Mouse (Mus musculus) neural tube, embryonic 12.5 days (tissue): ENCODE results near the gene Wfdc21. TPM values are rescaled to one million over a fixed set of nuclear protein-coding genes. Genes with fewer than 3 reads are reported as not detected.

ENCODE experiments used
- ATAC-seq: fragments of 200-750 bp; cut with Nextera tagmentation; 2 replicates; pipeline ENCODE4 v1.8.0; 2017; ENCODE audit warnings: low read depth, mild to moderate bottlenecking, moderate TSS enrichment, moderate library complexity; ENCODE audit not compliant: low FRiP score
- H3K27ac ChIP-seq: fragments of 300-500 bp; sonication (generic); 2 replicates; pipeline ENCODE4 v1.5.1; 2016
- H3K27me3 ChIP-seq: fragments of 300-500 bp; sonication (generic); replicated peaks from 2 replicates; pipeline ENCODE4 v1.6.1; 2016; ENCODE audit warnings: mild to moderate bottlenecking
- H3K36me3 ChIP-seq: fragments of 300-500 bp; sonication (generic); 2 replicates; pipeline ENCODE4 v1.6.1; 2016; ENCODE audit warnings: mild to moderate bottlenecking
- H3K4me1 ChIP-seq: fragments of 300-500 bp; sonication (generic); 2 replicates; pipeline ENCODE4 v1.6.1; 2016
- H3K4me2 ChIP-seq: fragments of 300-500 bp; sonication (generic); replicated peaks from 2 replicates; pipeline ENCODE4 v1.6.1; 2016; ENCODE audit warnings: mild to moderate bottlenecking
- H3K4me3 ChIP-seq: fragments of 300-500 bp; sonication (generic); 2 replicates; pipeline ENCODE4 v1.5.1; 2016
- H3K9ac ChIP-seq: fragments of 300-500 bp; sonication (generic); 2 replicates; pipeline ENCODE4 v1.6.1; 2016; ENCODE audit warnings: mild to moderate bottlenecking
- H3K9me3 ChIP-seq: fragments of 300-500 bp; sonication (generic); 2 replicates; pipeline ENCODE4 v1.6.1; 2016; ENCODE audit warnings: mild to moderate bottlenecking
- WGBS: fragments of 180-500 bp; shearing (Covaris S2); methylation state at CpG from one replicate; pipeline ENCODE4 v1.1.7; 2016; 5-methylcytosine and 5-hydroxymethylcytosine counted together
- polyA plus RNA-seq: library from polyadenylated mRNA; unstranded; fragments of >200 nt; fragmentation: Nextera tagmentation; extraction: Ambion mirVana; gene quantifications from 2 replicates; pipeline ENCODE4 v1.2.1, GENCODE M21; 2016

Wfdc21 gene
- polyA plus RNA-seq, 1 experiment from 2014 or later, result not detected

DNA sequence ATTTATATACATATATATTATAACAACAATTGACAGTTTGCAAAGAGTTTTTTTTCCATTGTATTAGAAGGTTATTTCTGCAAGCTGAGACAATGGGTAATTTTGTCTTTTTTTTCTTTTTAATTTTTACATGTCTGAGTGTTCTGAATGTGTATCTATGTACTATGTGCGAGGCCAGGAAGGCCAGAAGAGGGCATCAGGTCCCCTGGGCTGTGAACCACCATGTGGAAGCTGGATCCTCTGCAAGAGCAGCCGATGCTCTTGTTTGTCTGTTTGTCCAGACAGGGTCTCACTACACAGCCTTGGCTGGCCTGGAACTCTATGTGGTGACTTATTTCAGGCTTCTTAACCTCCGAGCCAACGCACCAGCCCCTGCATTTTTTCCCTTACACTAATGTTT lies 44.4 kb downstream of the Wfdc21 start:
- no peaks in the 10 kb centered on the region for H3K4me1 ChIP-seq
- no peak for ATAC-seq
- H3K27me3 ChIP-seq, result no peaks in the 10 kb centered on the region
- 81% methylated on average over 4 of the region's 4 CpGs for WGBS
- H3K36me3 ChIP-seq, result 0 out of 2 replicates have a peak, but pooled peaks cover 5% of the 10 kb centered on the region
- no peak overlapping the region for H3K4me3 ChIP-seq
- H3K9ac ChIP-seq, result no peak overlapping the region
- no peak overlapping the region for H3K4me2 ChIP-seq
- H3K9me3 ChIP-seq, result no peaks in the 10 kb centered on the region
- H3K27ac ChIP-seq, result no peak overlapping the region

DNA sequence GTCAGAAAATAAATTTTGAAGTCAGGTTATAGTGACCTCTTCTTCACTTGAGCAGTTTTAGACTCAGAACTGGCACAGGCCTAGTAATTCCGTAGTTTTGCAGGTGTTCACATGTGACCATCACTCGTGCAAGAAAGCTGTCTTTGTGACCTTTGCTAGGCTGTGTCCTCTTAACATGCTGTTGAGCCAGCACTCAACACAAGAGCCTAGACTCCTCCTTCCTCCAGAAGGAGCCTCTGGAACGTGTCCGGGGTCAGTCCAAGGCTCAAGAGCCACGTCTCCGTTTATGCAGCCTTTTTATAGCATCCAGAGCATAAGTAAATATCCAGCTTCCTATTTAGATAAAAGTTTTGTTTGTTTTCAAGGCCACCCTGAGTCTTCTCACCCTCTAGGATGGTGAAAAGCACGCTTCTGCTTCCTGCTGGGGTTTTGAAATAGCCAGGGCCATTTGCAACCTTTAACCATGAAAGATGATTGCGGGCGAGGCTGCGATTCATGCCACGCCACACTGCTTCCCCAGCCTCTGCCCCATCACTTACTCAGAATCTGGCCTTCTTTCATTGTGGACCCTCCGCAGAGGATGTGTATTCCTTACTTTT lies 45.7 kb downstream of the Wfdc21 start:
- no peak for ATAC-seq
- H3K4me1 ChIP-seq, result no peaks in the 10 kb centered on the region

DNA sequence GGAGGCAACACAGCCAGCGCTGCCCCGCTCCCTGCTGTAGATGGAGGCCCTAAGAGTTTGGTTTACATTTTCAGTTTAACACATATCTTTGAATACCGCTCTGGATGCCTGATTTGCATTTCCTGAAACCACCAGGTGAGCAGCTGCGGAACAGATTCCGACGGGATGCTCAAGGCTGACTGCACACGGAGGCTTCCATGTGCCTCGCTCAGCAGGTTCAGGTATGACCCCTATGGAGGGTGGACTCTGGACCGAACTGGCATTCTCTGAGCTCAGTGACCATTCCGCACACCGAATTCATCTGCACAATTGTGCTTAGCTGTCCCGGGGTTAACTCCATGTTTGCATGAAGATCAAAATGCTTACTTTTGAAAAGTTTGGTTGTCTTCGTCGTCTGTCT lies 46.5 kb downstream of the Wfdc21 start:
- H3K9me3 ChIP-seq, result no peaks in the 10 kb centered on the region
- no peaks in the 10 kb centered on the region for H3K36me3 ChIP-seq
- H3K4me2 ChIP-seq, result no peak overlapping the region
- ATAC-seq, result no peak
- no peak overlapping the region for H3K4me3 ChIP-seq
- no peaks in the 10 kb centered on the region for H3K4me1 ChIP-seq
- no peaks in the 10 kb centered on the region for H3K27me3 ChIP-seq
- H3K9ac ChIP-seq, result no peak overlapping the region
- H3K27ac ChIP-seq, result no peak overlapping the region
- whole genome bisulfite sequencing, result 86% methylated on average over 14 of the region's 14 CpGs

More for the DNA sequence above, 45.7 kb downstream of the Wfdc21 start:
- Histone ChIP-seq H3K4me2 (no peak overlapping the region), H3K9me3 (no peaks in the 10 kb centered on the region), H3K4me3 (no peak overlapping the region), H3K27ac (no peak overlapping the region), H3K27me3 (no peaks in the 10 kb centered on the region), H3K9ac (no peak overlapping the region), H3K36me3 (no peaks in the 10 kb centered on the region)
- WGBS, result 84% methylated on average over 12 of the region's 12 CpGs

DNA sequence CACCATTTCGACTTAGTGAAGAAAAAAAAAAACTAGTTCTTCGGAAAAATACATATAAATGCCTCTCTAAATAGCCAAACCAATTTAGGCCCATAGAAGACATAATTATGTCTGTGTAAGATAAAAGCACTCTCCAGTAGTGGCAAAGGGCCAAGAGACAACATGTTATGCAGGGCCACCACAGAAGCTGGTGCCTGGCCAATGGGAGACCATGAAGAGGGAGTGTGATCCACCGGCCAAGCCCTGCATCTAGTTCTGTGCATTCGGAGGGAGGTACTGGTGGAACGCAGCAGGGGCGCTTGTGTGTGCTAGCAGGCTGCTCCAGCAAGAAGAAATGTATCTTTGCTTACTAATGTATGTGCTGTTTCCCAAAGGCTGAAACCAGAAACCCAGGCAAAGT lies 49.4 kb downstream of the Wfdc21 start:
- Histone ChIP-seq H3K27ac (no peak overlapping the region), H3K4me3 (no peak overlapping the region), H3K4me2 (no peak overlapping the region), H3K36me3 (no peaks in the 10 kb centered on the region), H3K4me1 (no peaks in the 10 kb centered on the region), H3K9ac (no peak overlapping the region), H3K9me3 (no peaks in the 10 kb centered on the region), H3K27me3 (0 out of 2 replicates have a peak, but pooled peaks cover 3% of the 10 kb centered on the region)
- ATAC-seq, result no peak
- 83% methylated on average over 6 of the region's 6 CpGs for WGBS

DNA sequence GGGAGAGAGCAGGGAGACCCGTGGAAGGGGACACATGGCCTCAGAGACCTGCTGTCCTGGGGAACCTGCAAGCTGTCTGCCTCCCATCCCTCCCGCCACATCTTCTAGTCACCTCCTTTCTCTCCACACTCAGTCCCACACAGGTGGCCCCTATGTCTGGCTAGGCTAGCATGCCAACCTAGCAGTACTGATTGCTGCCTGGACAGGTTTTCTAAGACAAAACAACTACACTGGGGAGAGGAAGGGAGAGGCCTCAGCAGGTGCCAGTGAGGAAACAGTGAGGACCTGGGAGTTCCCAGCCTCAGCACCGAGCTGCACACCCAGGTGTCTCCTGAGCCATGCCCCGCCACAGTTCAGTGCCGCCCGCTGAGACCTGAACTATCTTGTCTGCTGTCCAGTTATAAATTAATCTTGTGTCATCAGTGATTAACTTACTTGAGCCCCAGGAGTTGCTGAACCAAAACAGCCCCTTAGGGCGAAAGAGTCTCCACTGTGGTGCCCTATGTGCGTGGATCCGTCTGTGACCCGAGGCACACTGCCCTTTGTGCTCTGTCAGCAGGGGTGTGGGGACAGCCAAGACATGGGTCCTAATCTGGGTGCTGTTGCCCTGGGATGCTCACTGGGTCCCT lies 50.4 kb downstream of the Wfdc21 start:
- 79% methylated on average over 10 of the region's 10 CpGs for WGBS
- Histone ChIP-seq H3K9ac (no peak overlapping the region), H3K4me2 (no peak overlapping the region), H3K9me3 (no peaks in the 10 kb centered on the region), H3K4me3 (no peak overlapping the region), H3K27me3 (0 out of 2 replicates have a peak, but pooled peaks cover 3% of the 10 kb centered on the region), H3K36me3 (no peaks in the 10 kb centered on the region), H3K27ac (no peak overlapping the region), H3K4me1 (no peaks in the 10 kb centered on the region)
- no peak for ATAC-seq

GRCm38 (mm10) chr11:83799871-83800430 lies 53.2 kb downstream of the Wfdc21 start:
- Histone ChIP-seq H3K9me3 (no peaks in the 10 kb centered on the region), H3K4me1 (no peaks in the 10 kb centered on the region), H3K27me3 (0 out of 2 replicates have a peak, but pooled peaks cover 3% of the 10 kb centered on the region), H3K4me3 (no peak overlapping the region), H3K27ac (no peak overlapping the region), H3K9ac (no peak overlapping the region), H3K36me3 (no peaks in the 10 kb centered on the region), H3K4me2 (no peak overlapping the region)
- ATAC-seq, result no peak
- WGBS, result 74% methylated on average over 12 of the region's 12 CpGs

GRCm38 (mm10) chr11:83802166-83802565 lies 55.4 kb downstream of the Wfdc21 start:
- H3K4me1 ChIP-seq, result no peaks in the 10 kb centered on the region
- no peaks in the 10 kb centered on the region for H3K9me3 ChIP-seq
- no peak overlapping the region for H3K27ac ChIP-seq
- no peaks in the 10 kb centered on the region for H3K36me3 ChIP-seq
- H3K9ac ChIP-seq, result no peak overlapping the region
- no peak overlapping the region for H3K4me2 ChIP-seq
- 71% methylated on average over 8 of the region's 8 CpGs for WGBS
- H3K27me3 ChIP-seq, result 0 out of 2 replicates have a peak, but pooled peaks cover 3% of the 10 kb centered on the region
- H3K4me3 ChIP-seq, result no peak overlapping the region
- ATAC-seq, result no peak

Other genes starting within 250 kb of the Wfdc21 start
- not detected in 2 replicates for gene Heatr9, start 224.8 kb upstream of the Wfdc21 start, polyA plus RNA-seq
- not detected in 2 replicates for gene Ccl5, start 216.4 kb upstream of the Wfdc21 start, polyA plus RNA-seq
- 1.1 and 2.1 TPM in 2 replicates for gene Ccl9, start 168.3 kb upstream of the Wfdc21 start, polyA plus RNA-seq
- 1.4 and 2.0 TPM in 2 replicates for gene Ccl6, start 153.9 kb upstream of the Wfdc21 start, polyA plus RNA-seq
- gene Rpl9-ps1, start 101.3 kb upstream of the Wfdc21 start, polyA plus RNA-seq, result not detected in 2 replicates
- gene Ccl3, start 97.6 kb upstream of the Wfdc21 start, polyA plus RNA-seq, result 1.5 and 1.7 TPM in 2 replicates
- 0.42 and 0.55 TPM in 2 replicates for gene Ccl4, start 84.4 kb upstream of the Wfdc21 start, polyA plus RNA-seq
- 0.55 TPM in 1 of 2 replicates, not detected in the other for gene Wfdc17, start 42.9 kb upstream of the Wfdc21 start, polyA plus RNA-seq
- not detected in 2 replicates for gene Wfdc18, start 37.9 kb upstream of the Wfdc21 start, polyA plus RNA-seq
- gene Heatr6, start 6.8 kb downstream of the Wfdc21 start, polyA plus RNA-seq, result 33.2 and 34.4 TPM in 2 replicates
- gene Hnf1b, start 103.1 kb downstream of the Wfdc21 start, polyA plus RNA-seq, result 0.19 and 0.20 TPM in 2 replicates
- gene Ddx52, start 195.1 kb downstream of the Wfdc21 start, polyA plus RNA-seq, result 32.9 and 38.4 TPM in 2 replicates
- gene Synrg, start 217.5 kb downstream of the Wfdc21 start, polyA plus RNA-seq, result 26.3 and 27.9 TPM in 2 replicates